Mouse (Mus musculus) ES-Bruce4 (cell line): ENCODE data around the gene Dicer1. TPM values are rescaled to one million over a fixed set of nuclear protein-coding genes. Genes with fewer than 3 reads are reported as not detected.

Experiments
- H3K27ac ChIP-seq: 2 replicates; pipeline ENCODE4 v1.5.1; 2012; ENCODE audit warnings: low read length, inconsistent platforms; ENCODE audit not compliant: insufficient read depth
- H3K27me3 ChIP-seq: 2 replicates; pipeline ENCODE4 v1.6.1; 2012; ENCODE audit warnings: mild to moderate bottlenecking, low read length, inconsistent platforms; ENCODE audit not compliant: control insufficient read depth, poor library complexity, insufficient read depth, severe bottlenecking
- H3K36me3 ChIP-seq: 2 replicates; pipeline ENCODE4 v1.6.1; 2012; ENCODE audit warnings: inconsistent platforms, mild to moderate bottlenecking, low read length, moderate library complexity; ENCODE audit not compliant: control insufficient read depth, poor library complexity, insufficient read depth, severe bottlenecking
- H3K4me1 ChIP-seq: one replicate; pipeline ENCODE4 v1.8.1; 2011; ENCODE audit warnings: low read length; ENCODE audit not compliant: control insufficient read depth, insufficient read depth
- H3K4me3 ChIP-seq: 2 replicates; pipeline ENCODE4 v1.5.1; 2011; ENCODE audit warnings: low read depth, mild to moderate bottlenecking, low read length
- H3K9ac ChIP-seq: 2 replicates; pipeline ENCODE4 v1.6.1; 2012; ENCODE audit warnings: low read depth, mild to moderate bottlenecking, inconsistent platforms; ENCODE audit not compliant: poor library complexity, severe bottlenecking
- H3K9me3 ChIP-seq: replicated peaks from 2 replicates; pipeline ENCODE4 v1.6.1; 2012; ENCODE audit warnings: mild to moderate bottlenecking, low read length, inconsistent platforms; ENCODE audit not compliant: control insufficient read depth, poor library complexity, insufficient read depth, severe bottlenecking
- CTCF ChIP-seq: IDR thresholded peaks from one replicate; pipeline ENCODE4 v1.8.1; 2011; ENCODE audit warnings: low read depth, low read length
- EP300 ChIP-seq: IDR thresholded peaks from 2 replicates; pipeline ENCODE4 v1.6.1; 2011; ENCODE audit warnings: low read depth, low read length; ENCODE audit not compliant: insufficient read depth
- POLR2A ChIP-seq: IDR thresholded peaks from one replicate; pipeline ENCODE4 v1.8.1; 2011; ENCODE audit warnings: low read length; ENCODE audit not compliant: insufficient read depth
- polyA plus RNA-seq: library from polyadenylated mRNA; stranded (reverse); fragments of >200 nt; gene quantifications from 2 replicates; pipeline ENCODE4 v1.2.4, GENCODE M21; 2011; ENCODE audit warnings: low read depth; ENCODE audit not compliant: missing spikeins, insufficient read depth, insufficient read length

Gene Dicer1
- polyA plus RNA-seq, 1 experiment, result 104 TPM

- Histone ChIP-seq H3K9ac (no peak overlapping the region), H3K27ac (no peak overlapping the region), H3K9me3 (no peaks in the 10 kb centered on the region), H3K27me3 (no peaks in the 10 kb centered on the region), H3K4me1 (no peaks in the 10 kb centered on the region), H3K4me3 (no peak overlapping the region), H3K36me3 (peaks cover 10% of the 10 kb centered on the region; the same call in 1 of the 2 replicates)
- no peak for TF ChIP-seq EP300
- no peak for TF ChIP-seq CTCF
- TF ChIP-seq POLR2A, result no peak
Measured at GRCm38 (mm10) chr12:104692864-104693263, 58.9 kb downstream of the Dicer1 start.

- no peaks in the 10 kb centered on the region for H3K36me3 ChIP-seq
- no peak overlapping the region for H3K27ac ChIP-seq
- no peak overlapping the region for H3K4me3 ChIP-seq
- no peaks in the 10 kb centered on the region for H3K4me1 ChIP-seq
- no peak for TF ChIP-seq EP300
- no peak for TF ChIP-seq CTCF
- no peak for TF ChIP-seq POLR2A
- no peaks in the 10 kb centered on the region for H3K9me3 ChIP-seq
- no peak overlapping the region for H3K9ac ChIP-seq
- H3K27me3 ChIP-seq, result no peaks in the 10 kb centered on the region
Measured at GRCm38 (mm10) chr12:104690412-104690811, 61.3 kb downstream of the Dicer1 start.

GRCm38 (mm10) chr12:104688870-104689269 is 62.9 kb downstream of the Dicer1 start:
- Histone ChIP-seq H3K4me3 (no peak overlapping the region), H3K27me3 (no peaks in the 10 kb centered on the region), H3K36me3 (no peaks in the 10 kb centered on the region), H3K27ac (no peak overlapping the region), H3K4me1 (no peaks in the 10 kb centered on the region), H3K9ac (no peak overlapping the region), H3K9me3 (no peaks in the 10 kb centered on the region)
- TF ChIP-seq POLR2A, result no peak
- TF ChIP-seq CTCF, result no peak
- no peak for TF ChIP-seq EP300

GRCm38 (mm10) chr12:104684411-104684931 is 67.3 kb downstream of the Dicer1 start:
- no peak overlapping the region for H3K27ac ChIP-seq
- no peak overlapping the region for H3K9ac ChIP-seq
- H3K36me3 ChIP-seq, result no peaks in the 10 kb centered on the region
- H3K9me3 ChIP-seq, result no peaks in the 10 kb centered on the region
- TF ChIP-seq CTCF (no peak), POLR2A (no peak), EP300 (no peak)
- H3K4me3 ChIP-seq, result no peak overlapping the region
- H3K27me3 ChIP-seq, result no peaks in the 10 kb centered on the region
- H3K4me1 ChIP-seq, result no peaks in the 10 kb centered on the region

GRCm38 (mm10) chr12:104679819-104680132 is 72.0 kb downstream of the Dicer1 start:
- Histone ChIP-seq H3K4me1 (peaks cover 3% of the 10 kb centered on the region), H3K27ac (no peak overlapping the region), H3K27me3 (no peaks in the 10 kb centered on the region), H3K9me3 (no peaks in the 10 kb centered on the region), H3K9ac (no peak overlapping the region), H3K4me3 (no peak overlapping the region), H3K36me3 (no peaks in the 10 kb centered on the region)
- no peak for TF ChIP-seq CTCF
- TF ChIP-seq POLR2A, result no peak
- no peak for TF ChIP-seq EP300

GRCm38 (mm10) chr12:104679121-104679818 is 72.5 kb downstream of the Dicer1 start:
- Histone ChIP-seq H3K4me1 (peaks cover 3% of the 10 kb centered on the region), H3K9me3 (no peaks in the 10 kb centered on the region), H3K9ac (no peak overlapping the region), H3K36me3 (no peaks in the 10 kb centered on the region), H3K27ac (no peak overlapping the region), H3K4me3 (no peak overlapping the region), H3K27me3 (no peaks in the 10 kb centered on the region)
- TF ChIP-seq EP300 (no peak), CTCF (no peak), POLR2A (no peak)
